Mouse (Mus musculus) macrophage (primary cell): Measurements from ENCODE around the gene Hoxc6. TPM values are rescaled to one million over a fixed set of nuclear protein-coding genes. Genes with fewer than 3 reads are reported as not detected.

ENCODE experiments used
- H3K27ac ChIP-seq: fragments of 350-480 bp; formaldehyde crosslinking; 2 replicates; pipeline ENCODE4 v1.9.0; 2021
- H3K36me3 ChIP-seq: fragments of 350-480 bp; formaldehyde crosslinking; 2 replicates; pipeline ENCODE4 v1.9.0; 2021; ENCODE audit errors: inconsistent target
- H3K4me3 ChIP-seq: fragments of 350-480 bp; formaldehyde crosslinking; 2 replicates; pipeline ENCODE4 v1.9.0; 2021; ENCODE audit errors: inconsistent target
- H3K79me2 ChIP-seq: fragments of 350-480 bp; formaldehyde crosslinking; 2 replicates; pipeline ENCODE4 v1.9.0; 2021; ENCODE audit errors: inconsistent target
- WGBS: methylation state at CpG from one replicate; pipeline ENCODE4 v1.1.7; 2026; ENCODE audit warnings: inconsistent platforms; ENCODE audit not compliant: missing documents; 5-methylcytosine and 5-hydroxymethylcytosine counted together
- polyA plus RNA-seq: library from polyadenylated mRNA; stranded (reverse); fragments of 250-400 nt; gene quantifications from 3 replicates; pipeline ENCODE4 v1.2.4, GENCODE M21; 2018; ENCODE audit warnings: inconsistent platforms

Gene Hoxc6
- polyA plus RNA-seq, 1 experiment from 2014 or later = not detected

GRCm38 (mm10) chr15:103009265-103010111 lies 11.4 kb downstream of the Hoxc6 start:
- no peak overlapping the region for H3K4me3 ChIP-seq
- 8% methylated on average over 27 of the region's 27 CpGs for WGBS
- H3K79me2 ChIP-seq = no peaks in the 10 kb centered on the region
- no peak overlapping the region for H3K27ac ChIP-seq
- no peaks in the 10 kb centered on the region for H3K36me3 ChIP-seq

GRCm38 (mm10) chr15:103010112-103010846 lies 12.2 kb downstream of the Hoxc6 start:
- WGBS = 14% methylated on average over 31 of the region's 31 CpGs
- Histone ChIP-seq H3K27ac (no peak overlapping the region), H3K79me2 (no peaks in the 10 kb centered on the region), H3K36me3 (no peaks in the 10 kb centered on the region), H3K4me3 (no peak overlapping the region)

GRCm38 (mm10) chr15:103010847-103011555 lies 12.9 kb downstream of the Hoxc6 start:
- no peak overlapping the region for H3K27ac ChIP-seq
- H3K79me2 ChIP-seq = no peaks in the 10 kb centered on the region
- no peaks in the 10 kb centered on the region for H3K36me3 ChIP-seq
- H3K4me3 ChIP-seq = no peak overlapping the region
- 21% methylated on average over 28 of the region's 28 CpGs for WGBS

DNA sequence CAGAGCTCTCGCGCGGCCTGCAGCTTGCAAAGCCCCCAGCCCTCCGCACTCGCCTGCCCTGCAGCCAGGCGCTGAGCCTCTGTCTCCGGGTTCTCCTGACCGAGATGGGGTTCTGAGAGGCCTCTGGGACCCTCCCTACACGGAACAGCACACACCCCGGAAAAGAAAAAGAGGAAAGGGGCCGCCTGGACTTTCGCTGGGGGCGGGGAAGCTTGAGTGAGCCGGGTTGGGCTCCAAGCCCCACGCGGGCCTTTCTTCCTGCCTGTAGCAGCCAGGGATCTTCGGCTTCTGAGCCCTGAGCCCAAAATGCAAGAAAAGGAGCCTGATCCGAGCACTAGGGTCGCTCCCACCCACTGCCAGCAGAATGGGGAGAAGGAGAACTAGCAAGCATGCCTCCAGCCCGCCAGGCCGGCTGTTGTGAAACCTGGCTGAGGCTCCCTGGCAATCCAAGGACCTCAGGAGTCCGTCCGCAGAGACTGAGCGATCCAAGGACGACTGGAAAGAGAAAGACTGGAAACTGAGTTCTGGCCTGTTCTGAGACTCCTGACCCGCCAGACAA lies 13.9 kb downstream of the Hoxc6 start:
- Histone ChIP-seq H3K36me3 (no peaks in the 10 kb centered on the region), H3K4me3 (no peak overlapping the region), H3K27ac (no peak overlapping the region), H3K79me2 (no peaks in the 10 kb centered on the region)
- WGBS = 23% methylated on average over 25 of the region's 26 CpGs

DNA sequence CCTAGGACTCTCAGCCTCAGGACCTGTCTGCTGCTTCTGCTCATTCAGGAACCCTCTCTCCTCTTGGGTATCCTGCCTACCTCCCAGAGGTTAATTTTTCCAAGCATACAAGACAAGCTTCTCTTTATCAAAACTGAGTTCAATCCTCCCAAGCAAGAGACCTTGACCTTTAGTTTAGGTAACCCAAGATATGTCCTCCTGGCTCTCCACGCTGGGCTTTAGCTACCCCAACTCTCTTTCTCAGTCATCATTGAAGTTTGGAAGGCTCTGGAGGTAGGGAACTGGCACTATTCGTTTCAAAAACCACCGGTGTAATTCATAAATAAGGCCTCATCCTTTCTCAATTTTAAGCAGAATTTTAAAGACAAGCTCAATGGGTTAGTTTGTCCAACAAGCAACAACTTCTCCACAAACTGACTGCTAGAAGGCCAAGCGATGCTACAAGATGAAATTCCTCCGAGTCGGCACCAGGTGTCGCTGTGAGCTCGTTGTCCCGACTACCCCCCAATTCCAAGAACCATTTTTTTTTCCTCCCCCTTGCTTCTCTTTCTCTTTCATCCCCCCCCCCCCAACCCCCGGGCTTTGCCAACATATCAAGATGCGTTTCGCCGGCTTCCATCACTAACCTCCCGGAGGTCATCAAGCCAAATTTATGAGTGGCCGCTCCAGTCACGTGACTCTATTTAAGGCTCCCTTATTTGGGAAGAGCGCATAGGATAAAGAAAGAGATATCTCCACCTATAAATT lies 15.4 kb downstream of the Hoxc6 start:
- Histone ChIP-seq H3K79me2 (no peaks in the 10 kb centered on the region), H3K36me3 (no peaks in the 10 kb centered on the region), H3K27ac (no peak overlapping the region), H3K4me3 (no peak overlapping the region)
- WGBS = 9% methylated on average over 16 of the region's 17 CpGs

- H3K4me3 ChIP-seq = no peak overlapping the region
Observed at GRCm38 (mm10) chr15:103014166-103015008, 16.3 kb downstream of the Hoxc6 start.

GRCm38 (mm10) chr15:103015009-103015399 lies 16.9 kb downstream of the Hoxc6 start:
- no peak overlapping the region for H3K27ac ChIP-seq
- no peaks in the 10 kb centered on the region for H3K79me2 ChIP-seq
- no peak overlapping the region for H3K4me3 ChIP-seq
- no peaks in the 10 kb centered on the region for H3K36me3 ChIP-seq
- 4% methylated on average over 27 of the region's 28 CpGs for WGBS

More at GRCm38 (mm10) chr15:103014166-103015008, 16.3 kb downstream of the Hoxc6 start:
- H3K27ac ChIP-seq = no peak overlapping the region
- H3K79me2 ChIP-seq = no peaks in the 10 kb centered on the region
- WGBS = 7% methylated on average over 44 of the region's 57 CpGs
- H3K36me3 ChIP-seq = no peaks in the 10 kb centered on the region

DNA sequence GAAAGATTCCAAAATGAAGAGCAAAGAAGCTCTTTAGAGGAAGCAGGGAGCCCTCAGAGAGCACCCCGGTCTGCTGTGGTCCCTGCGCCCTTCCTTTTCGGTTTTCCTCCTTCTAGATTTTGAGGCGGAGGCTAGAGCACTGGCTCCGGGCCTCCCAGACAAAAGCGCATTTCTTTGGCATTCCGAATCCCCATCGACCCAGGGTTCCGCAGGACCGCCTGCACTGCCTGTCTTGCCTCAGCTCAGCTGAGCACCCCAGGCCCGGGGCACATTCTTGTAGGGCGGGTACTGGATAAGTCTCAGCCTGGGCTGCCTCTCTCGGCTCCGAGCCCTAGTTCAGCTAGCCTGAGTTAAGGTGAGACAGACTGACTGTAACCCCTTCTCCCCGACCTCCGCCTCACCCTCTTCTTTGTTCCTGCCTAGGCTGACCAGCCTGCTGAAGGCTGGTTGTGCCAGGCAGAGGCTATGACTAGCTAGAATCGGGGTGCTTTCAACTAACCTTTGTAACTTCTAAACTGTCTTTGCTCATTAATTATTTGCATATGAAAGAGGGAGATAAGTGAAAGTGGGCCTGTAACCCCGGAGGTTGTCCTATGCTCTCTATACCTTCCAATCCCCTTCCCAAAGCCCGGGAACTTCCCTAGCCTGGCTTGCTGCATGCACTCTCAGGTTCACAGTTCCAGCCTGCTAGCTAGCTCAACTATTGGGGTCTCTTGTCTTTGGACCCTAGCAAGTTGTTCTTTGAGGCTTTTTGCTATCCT lies 17.5 kb downstream of the Hoxc6 start:
- 26% methylated on average over 19 of the region's 19 CpGs for WGBS
- Histone ChIP-seq H3K27ac (no peak overlapping the region), H3K36me3 (no peaks in the 10 kb centered on the region), H3K79me2 (no peaks in the 10 kb centered on the region), H3K4me3 (no peak overlapping the region)

- no peak within 1 kb of the TSS for H3K27ac ChIP-seq
- 78% methylated on average over 9 of the region's 9 CpGs for WGBS
Observed at GRCm38 (mm10) chr15:103018636-103019035, 20.6 kb downstream of the Hoxc6 start, which contains the start of gene Hoxc4. Gene Hoxc4 (plus strand): TSS chr15:103018934.

DNA sequence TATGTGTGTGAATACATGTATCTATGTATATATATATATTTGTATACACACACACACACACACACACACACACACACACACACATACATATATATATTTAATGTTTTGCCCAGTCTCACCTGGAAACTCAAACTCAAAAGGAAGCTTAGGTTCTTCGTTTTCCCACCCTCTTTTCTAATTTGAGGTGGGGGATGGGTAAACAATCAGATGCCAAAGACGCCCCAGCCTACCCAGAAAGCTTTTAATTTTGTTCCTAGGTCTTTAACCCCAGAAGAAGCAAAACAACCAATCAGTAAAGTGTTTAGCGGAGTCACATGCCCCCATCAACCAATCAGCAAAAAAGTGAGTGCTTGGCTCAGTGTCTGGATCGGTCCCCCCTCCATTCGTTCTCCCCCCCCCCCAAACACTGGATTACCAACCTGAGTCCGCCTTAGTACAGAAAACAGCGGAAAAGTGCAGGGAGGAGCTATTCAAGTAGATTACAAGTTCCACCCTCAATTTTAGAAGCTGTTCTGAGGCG lies 22.9 kb downstream of the Hoxc6 start:
- no peaks in the 10 kb centered on the region for H3K79me2 ChIP-seq
- no peaks in the 10 kb centered on the region for H3K36me3 ChIP-seq
- H3K4me3 ChIP-seq = no peak overlapping the region
- H3K27ac ChIP-seq = no peak overlapping the region
- WGBS = 14% methylated on average over 8 of the region's 8 CpGs

More at GRCm38 (mm10) chr15:103018636-103019035, 20.6 kb downstream of the Hoxc6 start, which contains the start of gene Hoxc4:
- H3K36me3 ChIP-seq = no peaks in the 10 kb centered on the region
- no peak within 1 kb of the TSS for H3K4me3 ChIP-seq
- no peaks in the 10 kb centered on the region for H3K79me2 ChIP-seq

- 11% methylated on average over 8 of the region's 8 CpGs for WGBS
Observed at GRCm38 (mm10) chr15:103021544-103021943, 23.5 kb downstream of the Hoxc6 start.

DNA sequence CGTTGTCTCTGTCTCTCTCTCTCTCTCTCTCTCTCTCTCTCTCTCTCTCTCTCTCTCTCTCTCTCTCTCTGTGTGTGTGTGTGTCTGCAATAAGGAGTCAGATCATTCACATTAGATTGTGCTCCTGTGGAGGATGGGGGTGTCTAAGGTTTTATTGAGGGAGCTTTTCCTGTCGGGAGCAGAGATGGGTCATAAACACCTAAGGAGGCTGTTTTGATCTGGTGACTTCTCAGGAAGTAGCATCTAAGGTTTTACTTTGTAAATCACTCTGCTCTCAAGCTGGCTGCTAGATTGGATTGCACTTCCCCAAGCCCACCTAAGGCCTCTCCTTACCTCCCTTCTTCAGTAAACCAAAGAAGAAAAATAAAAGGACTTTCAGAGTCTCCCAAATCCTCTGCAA lies 26.1 kb downstream of the Hoxc6 start:
- Histone ChIP-seq H3K79me2 (no peaks in the 10 kb centered on the region), H3K4me3 (no peak overlapping the region), H3K27ac (no peak overlapping the region), H3K36me3 (no peaks in the 10 kb centered on the region)
- 12% methylated on average over 2 of the region's 2 CpGs for WGBS

More at GRCm38 (mm10) chr15:103021544-103021943, 23.5 kb downstream of the Hoxc6 start:
- Histone ChIP-seq H3K79me2 (no peaks in the 10 kb centered on the region), H3K36me3 (no peaks in the 10 kb centered on the region), H3K27ac (no peak overlapping the region), H3K4me3 (no peak overlapping the region)
